Mouse (Mus musculus): ENCODE measurements around the gene Secisbp2l.

Gene Secisbp2l

DNA sequence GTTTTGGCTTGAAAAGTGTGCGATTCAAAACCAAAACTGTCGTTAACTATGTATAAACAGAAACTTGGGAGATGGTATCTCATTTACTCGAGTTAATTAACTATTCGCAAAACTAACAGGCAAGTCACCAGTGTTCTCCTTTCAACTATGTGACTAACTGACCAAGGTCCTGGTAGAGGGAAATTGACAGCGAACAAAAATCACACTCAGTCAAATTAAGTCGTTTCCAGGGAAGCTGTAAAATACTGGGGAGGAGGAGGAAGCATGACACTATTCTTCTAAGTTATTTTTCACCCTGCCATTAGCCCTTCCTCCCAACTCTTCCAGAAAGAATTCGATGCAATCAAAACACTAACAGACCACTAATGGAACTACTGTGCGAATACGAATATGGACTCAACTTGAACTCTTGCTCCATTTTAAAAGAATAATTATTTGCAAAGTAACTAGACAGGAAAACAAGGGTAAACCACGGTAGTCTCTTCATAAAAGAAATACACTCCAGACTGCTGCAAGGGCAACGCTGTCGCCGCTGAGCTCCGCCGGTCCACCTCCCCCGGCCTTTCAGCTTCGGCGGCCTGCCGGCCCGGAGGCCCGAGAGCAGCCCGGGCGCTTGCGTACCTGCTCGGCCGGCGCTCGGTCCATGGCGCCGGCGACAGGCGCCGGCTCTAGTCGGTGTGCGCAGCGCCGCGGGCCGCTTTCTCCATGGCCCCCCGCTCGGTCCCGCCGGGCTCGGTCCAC lies 522 bp downstream of the Secisbp2l start:
- DNase-seq, result no peak

DNA sequence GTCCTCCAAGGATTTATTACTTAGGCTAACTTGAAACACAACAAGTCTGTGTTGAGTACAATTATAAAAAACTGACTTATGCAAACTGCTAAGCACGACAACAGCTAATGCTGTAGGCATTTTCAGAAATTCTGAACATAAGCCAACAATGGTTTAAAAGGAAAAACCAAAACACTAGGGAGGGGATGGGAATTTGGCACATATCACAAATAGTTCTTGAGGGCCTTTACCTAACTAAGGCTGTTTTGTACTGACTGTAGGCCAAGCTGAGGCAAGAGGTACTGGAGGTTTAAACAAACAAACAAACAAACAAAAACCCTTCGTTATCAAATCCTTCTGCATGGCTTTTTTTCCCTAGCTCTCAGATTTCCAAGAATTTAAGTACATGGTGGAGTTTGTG lies 1.7 kb downstream of the Secisbp2l start:
- no peak for DNase-seq

DNA sequence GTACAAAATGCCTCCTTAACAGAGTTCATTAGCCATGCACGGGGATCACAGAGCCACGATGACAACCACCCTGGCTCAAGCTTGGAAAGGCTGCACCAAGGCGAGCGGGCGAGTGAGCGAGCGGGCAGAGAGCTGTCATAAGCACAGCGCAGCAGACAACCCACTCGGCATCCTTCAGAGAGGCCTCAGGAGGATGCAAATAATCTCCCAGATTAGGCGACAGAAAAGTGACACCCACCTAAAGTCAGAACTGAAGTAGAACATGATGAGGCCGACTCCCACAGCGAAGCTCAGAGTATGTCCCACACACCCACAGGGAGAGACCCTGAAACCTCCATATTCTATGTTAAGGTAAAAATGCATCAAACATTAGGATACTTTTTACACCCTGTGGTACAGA lies 4.3 kb downstream of the Secisbp2l start:
- no peak for DNase-seq

DNA sequence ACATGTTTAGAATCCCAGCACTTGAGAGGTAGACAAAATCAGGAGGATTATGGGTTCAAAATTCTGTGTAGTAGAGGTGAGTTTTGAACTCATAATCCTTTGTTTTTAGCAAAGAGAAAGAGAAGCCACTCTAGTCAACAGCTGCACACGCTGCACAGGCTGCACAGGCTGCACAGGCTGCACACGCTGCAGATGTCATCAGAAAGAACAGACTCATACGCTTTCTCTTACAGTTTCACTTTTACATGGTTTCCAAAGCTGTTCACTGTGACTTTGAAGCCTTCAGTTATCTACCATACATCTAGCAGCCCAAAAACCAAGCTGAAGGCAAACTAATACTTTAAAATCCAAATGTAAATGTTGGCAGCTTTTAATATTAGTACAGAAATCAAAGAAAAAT lies 5.7 kb downstream of the Secisbp2l start:
- DNase-seq, result no peak

DNA sequence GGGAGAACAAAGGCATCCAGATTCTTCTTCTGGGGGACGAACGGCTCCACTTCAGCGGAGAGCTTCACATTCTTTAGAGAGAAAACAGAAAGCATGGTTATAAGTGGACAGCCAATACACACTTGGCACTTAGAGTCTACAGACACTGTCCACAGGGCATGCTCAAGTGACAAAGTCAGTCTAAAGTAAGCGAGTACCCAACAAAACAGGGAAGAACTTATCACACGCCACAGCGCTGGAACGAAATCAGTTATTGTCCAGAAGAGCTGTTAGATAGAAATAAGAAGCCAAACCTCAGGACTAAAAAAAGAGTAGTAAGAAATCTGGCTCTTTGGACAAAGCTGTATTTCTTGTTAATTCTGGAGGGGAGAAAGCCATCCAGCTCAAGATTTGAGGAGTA lies 7.0 kb downstream of the Secisbp2l start:
- no peak for DNase-seq

DNA sequence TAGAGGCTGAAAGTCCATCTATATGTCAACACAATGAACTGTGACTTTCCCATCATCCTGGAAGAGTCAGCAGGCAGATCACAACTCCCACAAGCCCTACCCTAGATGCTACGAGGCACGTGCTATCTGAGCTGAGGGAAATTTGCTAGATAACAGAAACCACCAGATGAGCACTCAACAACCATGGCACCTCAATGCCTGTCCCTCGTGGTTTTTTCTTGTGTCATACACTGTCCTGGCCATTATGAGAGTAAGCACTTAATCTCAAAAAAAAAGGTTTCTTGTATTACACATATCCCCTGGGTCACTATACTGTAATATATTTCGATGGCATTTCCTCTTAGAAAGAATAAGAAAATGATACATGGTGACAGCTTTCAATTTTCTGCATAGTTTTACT lies 7.8 kb downstream of the Secisbp2l start:
- no peak for DNase-seq

DNA sequence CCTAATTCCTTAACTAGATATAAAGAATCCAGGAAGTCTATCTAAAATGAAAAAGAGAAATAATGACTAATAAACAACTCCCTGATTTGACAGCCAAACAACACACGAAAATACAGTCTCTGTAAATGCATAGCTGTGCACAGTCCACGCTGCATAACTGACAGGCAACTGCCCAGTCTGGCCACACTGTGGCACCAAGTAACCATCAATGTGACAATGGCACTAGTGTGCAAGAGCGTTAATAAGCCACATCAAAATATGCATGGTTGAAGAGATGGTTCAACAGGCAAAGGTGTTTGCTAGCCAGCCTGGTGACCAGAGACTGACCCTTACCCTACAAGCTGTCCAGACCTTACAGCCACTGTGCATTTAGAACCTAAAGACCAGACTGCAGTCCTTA lies 17.6 kb downstream of the Secisbp2l start:
- peak; percentile 26 to 31 for DNase-seq

DNA sequence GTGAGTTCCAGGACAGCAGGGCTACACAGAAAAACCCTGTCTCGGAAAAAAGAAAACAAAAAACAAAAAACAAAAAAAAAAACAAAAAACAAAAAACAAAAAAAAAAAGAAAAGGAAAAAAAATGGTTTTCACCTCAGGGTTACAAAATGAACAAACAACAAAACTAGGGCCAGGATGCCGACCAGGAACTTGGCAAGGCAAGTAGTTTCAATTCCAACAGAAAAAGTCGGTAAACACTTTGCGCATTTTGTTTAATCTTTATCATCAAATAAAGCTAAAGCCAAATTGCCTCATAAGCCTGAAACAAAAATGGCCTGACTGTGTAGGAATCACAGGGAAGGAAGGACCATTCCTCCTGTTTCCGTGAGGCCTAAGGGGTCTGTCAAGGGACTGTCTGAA lies 18.1 kb downstream of the Secisbp2l start:
- DNase-seq, result no peak

DNA sequence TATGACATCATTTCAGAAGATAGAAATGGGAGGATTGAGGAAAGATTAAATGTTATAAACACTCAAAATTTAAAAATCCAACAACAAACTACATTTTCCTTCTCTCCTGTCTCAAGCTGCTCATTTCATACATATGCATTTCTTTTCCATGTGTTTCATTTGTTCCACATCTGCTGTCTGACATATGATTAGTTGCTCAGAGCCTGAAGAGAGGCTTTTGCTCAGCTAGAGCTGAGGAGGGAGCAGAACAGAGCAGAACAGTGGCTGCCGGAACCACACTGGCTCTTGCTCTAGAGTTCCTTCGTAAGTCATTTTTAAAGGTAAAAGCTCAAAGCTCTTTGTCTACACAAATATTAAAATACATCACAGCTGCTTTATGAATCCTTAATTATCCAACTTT lies 33.3 kb downstream of the Secisbp2l start:
- no peak for DNase-seq

DNA sequence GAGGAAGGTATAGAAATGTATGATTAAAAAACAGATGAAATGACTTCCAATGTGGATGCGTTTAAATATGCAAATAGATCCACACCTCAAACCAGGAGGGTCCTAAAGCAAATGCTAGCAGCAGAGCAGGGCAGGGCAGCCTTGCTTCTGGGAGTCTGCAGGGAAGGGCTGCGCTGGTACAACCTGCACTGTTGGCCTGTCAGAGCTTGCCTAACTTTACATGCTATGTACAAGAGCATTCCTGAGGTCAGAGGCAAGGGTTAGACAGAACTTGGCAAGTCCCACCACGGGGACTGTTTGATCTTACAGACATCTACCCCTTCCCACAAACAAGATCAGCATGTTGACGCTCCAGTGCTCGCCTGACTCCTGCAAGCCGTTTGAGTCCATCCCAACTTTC lies 43.3 kb downstream of the Secisbp2l start:
- DNase-seq, result no peak

DNA sequence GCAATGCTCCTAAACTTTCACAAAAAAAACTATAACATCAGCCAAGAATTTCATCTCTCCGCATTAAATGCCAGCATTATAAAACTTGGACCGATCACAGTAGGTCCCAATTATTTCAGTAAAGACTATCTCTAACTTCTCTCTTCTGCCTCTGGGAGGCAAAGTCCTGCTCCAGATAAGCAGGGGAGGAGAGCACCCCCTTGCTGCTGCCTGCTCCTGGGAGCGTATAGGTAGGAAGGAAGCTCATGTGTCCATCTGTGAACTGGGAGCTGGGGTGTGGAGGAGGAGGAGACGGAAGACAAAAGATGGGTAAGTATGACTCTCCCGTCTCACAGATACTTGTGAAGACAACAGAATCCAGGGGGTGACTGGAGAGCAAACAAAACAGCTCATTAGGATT lies 44.0 kb downstream of the Secisbp2l start:
- DNase-seq, result no peak

DNA sequence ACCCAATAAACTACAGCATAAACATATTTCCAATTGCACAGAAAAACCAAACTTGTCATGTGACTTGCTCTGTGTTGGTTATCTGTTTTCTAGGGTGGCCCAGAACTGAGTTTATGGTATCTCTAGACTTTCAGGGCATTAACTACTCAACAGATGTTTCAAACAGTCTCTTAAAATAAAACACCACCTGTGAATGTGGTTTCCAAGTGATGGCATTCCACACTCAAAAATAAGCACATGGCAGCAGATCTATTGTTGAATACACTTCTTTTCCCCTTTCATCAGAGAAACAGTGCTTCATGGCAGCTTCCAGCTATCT lies 46.7 kb downstream of the Secisbp2l start:
- DNase-seq, result no peak

DNA sequence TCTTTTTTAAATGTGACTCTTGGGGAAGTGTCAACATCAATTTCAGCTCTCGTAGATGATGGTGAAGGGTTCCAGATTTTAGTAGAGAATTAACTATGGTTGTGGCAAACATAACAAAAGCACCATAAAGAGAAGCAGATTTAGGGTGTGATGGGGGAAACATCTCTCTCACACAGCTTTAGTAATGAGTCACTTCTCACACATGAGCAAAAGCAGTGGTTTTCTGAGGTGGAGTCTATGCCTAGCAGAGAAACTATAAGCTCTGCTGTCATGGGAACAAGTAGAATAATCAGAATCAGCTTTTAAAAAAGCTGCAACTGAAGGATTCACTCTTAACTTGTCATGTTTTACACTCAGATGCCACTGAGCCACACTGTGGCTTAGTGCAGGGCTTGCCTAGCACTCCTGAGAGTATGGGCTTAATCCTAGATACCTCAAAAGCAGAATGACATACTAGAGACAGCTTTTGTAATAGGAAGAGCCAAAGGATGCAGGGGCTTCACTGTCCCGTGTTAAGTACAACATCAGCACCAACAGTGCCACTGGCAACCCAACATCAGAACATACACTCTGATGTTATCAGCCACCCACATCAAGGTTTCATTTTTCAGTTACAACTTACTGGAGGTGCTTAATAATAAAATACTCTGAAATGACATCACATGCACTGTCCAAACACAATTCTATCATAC lies 47.2 kb downstream of the Secisbp2l start:
- DNase-seq, result no peak

DNA sequence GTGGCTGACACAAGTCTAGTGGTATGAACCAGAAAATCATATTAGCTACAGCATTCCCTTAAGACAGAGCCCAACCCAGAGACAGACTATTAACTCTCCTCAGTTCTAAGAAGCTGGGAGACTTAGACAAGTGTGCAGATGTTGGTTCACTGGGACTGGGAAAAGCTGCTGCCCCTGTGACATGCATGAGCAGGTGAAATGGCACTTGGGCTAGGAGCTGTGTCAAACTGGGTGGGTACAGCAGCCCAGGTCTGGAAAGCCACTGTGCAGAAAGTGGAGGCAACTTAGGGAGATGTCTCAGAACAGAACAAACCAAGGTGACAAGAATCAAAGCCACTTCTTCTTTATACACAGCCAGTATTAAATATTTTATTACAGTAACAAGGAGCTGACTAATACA lies 47.9 kb downstream of the Secisbp2l start:
- no peak for DNase-seq

DNA sequence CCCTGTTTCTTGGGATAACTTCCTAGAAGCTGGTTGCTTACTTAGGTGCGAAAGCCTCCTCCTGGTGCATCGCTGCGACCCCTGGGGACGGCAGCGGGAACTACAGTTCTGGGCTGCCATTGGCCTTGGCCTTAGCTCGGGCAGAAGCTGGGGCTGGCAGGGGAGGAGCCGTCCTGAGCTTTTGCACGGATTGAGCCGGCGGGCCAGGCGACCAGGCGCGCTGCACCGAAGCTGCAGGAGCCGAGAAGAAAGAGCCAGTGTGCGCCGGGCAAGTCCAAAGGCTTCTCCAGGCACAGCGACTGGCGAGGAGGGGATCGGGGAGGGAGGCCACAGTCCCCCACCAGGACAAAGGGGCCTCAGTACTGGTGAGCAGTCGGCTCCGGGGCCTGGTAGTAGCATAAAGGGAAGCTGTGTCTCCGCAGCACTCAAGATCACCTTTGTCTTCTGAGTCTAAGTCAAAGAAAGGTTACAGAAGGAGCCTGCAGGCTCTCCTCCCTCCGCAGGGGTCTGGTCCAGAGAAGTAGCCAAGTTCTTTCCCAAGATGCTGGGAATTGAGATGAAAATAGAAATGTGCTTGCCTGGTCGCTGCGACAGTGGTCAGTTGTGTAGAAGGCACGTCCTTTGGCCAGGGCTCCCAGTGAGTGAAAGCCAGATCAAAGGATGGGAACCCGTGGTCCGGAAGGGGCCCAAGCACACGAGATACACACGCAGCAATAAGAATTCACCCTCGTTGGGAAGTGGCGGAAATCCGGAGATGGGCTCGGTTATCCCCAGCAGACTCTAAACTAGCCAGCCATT lies 50.7 kb downstream of the Secisbp2l start:
- DNase-seq, result peak; percentile 94 to 96

DNA sequence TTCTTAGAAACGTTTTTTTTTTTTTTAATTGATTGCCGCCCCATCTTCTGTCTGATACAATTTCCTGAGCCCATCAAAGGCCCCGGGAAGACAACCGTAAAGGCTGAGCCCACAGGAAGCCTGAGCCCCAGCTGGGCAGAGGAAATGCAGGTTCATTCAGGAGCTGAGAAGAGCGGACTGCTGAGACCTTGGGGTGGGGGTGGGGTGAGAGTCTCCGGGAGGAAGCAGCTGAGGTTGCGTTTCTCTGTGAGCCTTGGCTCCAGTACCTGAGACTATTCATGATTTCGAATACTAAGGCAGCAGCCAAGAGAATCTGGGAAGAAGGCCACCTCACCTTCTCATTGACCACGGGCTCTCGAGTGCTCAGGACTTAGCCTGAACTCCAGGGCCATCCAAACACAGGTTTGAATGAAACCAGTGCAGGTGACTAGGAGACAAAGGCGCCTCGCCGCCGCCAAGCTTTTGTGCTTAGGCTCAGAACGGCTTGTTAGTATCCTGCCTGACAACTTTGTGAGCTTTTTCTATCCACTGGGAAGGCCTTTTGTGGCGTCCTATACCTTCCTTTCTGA lies 58.0 kb downstream of the Secisbp2l start:
- DNase-seq, result no peak

DNA sequence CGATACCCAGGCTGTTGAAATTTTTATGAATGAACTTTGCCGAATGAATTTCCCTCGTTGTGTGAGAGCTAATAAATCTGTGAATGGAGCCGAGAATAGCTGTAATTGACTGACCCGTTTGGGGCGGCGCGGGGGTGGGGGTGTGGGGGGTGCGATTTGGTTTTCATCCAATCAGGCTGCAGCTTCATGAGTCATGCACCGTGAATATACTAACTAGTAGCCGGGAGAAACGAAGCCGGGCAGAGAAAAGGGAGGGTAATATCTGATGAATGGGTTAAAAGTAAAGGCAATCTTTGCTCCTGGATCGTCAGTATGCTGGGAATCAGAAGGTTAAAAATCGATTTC lies 58.6 kb downstream of the Secisbp2l start, which contains the start of gene Shc4:
Shc4 (minus strand) TSS at position 63 of the 345 bp plus-strand sequence.
- DNase-seq, result no peak

DNA sequence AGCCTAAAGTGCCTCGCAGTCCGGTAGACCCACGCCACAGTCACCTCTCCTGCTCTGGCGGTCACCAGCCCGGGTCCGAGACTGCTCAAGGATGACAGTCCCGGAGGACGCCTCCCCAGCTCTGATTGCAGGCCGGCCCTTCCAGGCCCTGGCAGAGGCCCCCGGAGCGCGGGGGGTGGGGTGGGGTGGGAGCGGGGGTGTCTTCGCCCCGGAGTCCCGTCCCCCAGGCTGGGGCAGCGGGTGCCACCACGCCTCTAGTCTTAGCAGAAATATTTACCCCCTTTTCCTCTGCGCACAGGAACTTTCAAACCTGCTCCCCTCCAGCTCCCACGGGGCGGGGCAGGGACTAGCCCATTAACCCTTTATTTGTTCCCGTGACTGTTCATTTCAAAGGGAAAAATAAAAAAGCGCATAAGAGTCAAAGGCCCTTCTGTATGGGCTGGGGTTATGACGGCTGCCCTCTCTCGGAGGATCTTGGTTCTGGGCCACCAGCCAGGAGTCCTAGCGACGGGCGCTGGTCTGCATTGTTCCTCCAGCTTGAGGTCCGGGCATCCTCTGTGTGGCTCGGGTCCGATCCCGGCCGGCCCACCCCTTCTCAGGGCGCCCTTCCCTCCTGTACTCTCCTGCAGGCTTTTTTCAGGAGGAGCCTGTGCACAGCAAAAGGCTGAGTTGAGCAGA lies 59.1 kb downstream of the Secisbp2l start:
- peak; percentile 69 to 79 for DNase-seq

DNA sequence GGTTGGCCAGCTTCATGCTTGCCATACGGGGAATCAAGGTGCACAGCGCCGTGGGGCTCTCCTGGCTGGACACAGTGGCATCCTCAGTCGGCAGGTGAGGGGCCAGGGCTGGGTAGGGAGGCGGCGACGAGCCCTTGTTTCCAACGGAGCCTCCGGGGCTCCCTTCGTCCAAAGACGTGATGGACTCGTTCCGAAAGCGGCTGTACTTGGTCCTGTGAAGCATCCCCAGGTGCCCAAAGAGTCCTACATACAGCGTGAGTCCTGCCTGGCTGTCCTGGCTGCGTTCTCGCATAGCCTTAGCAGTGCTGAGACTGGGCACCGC lies 59.6 kb downstream of the Secisbp2l start:
- DNase-seq, result no peak

DNA sequence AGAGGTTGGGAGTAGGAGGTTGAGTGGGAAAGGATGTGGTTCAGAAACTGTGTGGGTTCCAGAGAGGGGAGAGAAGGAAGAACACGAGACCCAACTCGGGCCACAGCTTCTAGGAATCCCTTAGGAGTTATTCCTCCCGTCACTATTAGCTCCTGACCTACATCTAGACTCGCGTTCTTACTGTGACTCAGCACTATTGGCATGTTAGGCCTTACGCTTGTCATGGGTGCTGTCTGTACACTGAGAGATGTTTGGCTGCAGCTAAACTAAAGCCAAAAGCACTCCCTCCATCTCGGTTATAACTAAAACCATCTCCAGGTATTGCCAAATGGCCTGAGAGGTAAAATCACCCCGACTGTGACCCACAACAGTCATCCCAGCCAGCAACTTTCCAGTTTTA lies 66.1 kb downstream of the Secisbp2l start:
- DNase-seq, result no peak

DNA sequence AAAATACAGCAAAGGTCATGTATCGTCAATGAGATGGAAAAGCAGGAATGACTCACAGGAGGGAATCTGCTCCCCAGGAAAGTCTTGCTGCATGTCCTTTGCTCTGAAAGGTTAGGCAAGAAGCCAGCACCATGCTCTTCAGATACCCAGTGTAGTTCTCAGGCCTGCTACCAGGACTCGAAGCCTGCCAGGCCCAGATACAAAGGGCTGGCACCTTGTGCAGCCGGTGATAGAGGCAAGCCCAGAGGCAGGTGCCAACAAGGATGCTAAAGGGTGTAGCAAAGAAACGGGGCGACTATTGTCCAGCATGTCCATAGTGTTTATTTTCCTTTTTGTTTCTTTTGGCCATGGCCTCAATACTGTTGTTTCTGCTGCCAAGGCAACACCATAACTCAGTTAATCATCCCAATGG lies 76.2 kb downstream of the Secisbp2l start:
- peak in 1 of 2 experiments; percentile 50 for DNase-seq

DNA sequence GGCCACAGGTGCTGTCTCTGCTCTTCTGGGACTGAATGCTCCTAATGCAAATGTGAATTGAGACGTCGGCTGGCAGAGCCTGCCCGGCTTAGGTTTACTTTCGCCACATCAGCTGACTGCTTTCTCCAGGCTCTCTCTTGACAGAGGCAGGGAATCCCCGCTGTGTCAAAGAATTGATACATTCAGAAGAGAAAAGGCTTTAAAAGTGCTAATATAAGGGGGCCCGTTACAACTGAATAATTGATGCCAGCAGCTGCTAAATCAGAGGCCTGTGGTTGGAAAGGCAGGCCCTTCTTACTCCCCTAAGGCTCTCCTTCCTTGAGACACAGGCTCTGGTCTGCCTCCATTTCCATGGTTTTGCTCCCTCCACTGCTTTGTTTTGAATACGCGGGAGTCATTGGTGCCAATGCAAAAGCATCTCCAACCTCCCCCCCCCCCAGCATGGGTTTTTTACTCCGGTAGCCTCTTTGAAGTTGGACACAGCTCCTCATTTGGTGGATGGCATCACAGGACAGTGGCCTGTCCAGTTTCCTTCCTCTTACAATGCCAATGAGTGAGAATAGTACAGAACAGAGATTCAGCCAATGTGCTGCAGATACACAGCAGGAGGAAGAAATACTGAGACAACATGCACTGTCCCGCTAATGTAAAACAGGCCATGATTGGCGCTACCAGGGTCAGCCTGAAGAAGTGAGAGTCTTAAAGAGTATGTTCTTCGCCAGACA lies 77.6 kb downstream of the Secisbp2l start:
- DNase-seq, result no peak

DNA sequence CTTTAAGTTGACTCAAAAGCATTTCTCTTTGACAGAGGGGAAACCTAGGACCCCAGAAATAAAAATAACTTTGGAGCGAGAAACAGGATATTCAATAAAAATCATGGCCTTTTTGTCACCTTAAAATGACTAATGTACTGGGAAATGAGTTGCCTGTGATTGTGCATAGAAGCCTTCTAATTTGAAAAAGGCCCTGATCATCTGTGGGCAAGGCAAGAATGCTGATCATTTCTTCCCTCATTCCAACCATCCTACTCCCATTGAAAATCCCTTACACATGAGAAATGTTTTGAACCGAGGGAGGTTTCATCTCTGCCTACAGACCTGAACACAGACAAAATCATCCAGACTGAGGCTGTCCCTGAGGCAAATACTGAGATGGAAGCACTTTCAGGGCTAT lies 79.8 kb downstream of the Secisbp2l start:
- DNase-seq, result no peak

Data from lung, postnatal 4 days (tissue).